Mouse (Mus musculus): ENCODE data around the gene Ncoa7.

DNA sequence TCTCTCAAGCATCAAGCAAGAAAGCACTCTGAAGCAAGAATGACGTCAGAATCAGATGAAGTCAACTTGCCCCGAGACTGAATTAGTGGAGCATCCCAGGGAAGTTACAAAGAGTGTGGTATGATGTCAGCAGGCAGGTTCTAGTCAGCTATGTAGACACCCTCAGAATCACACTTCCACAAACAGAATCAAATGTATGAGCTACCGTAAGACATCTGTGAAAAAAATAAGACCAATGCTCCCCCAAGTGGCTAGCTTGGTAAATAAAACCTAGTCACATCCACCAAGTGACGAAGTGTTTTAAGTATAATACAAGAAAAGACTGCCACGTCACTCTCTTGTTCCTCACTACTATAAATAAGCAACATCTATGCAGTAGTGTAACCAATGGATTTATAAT lies 216.1 kb downstream of the Ncoa7 start:
- TF ChIP-seq CTCF (IDR thresholded peaks at IDR 0.05) = peak; percentile 37
- TF ChIP-seq EP300 (IDR thresholded peaks at IDR 0.05) = no peak
